ENCODE assay signal across 11 mouse cellular contexts in genomic region chr11:44740278-44741041, GRCm38 (mm10).
DNase-seq lines count a peak whose midpoint lies in the region; ATAC-seq and TF ChIP-seq lines count a peak whose summit lies in the region.
"Had no signal": no experiment of that assay in that cellular context is flagged by ENCODE, and none has a peak within 500 bp of the region (broad histone marks: within the 10 kb centered on the region; RNA-seq: fewer than 3 reads in every experiment).

No protein-coding gene starts in this region.

- TF ChIP-seq EP300 in liver, postnatal 0 days (IDR thresholded peaks at IDR 0.05; ENCODE audit: low read depth), result no peak

- no peak for TF ChIP-seq CTCF in gastrocnemius, adult 2 months (IDR thresholded peaks at IDR 0.05)
- TF ChIP-seq CTCF in liver, postnatal 0 days (IDR thresholded peaks at IDR 0.05; ENCODE audit: low read depth), result no peak

- no peaks in the 10 kb centered on the region for H3K36me3 ChIP-seq in heart, embryonic 14.5 days (ENCODE audit: control insufficient read depth, insufficient read depth, low read length)
- H3K36me3 ChIP-seq in liver, postnatal 0 days (replicated peaks; ENCODE audit: insufficient read depth, low read length), result no peaks in the 10 kb centered on the region
- H3K36me3 ChIP-seq: limb, embryonic 12.5 days had no signal

- ATAC-seq in heart, embryonic 14.5 days (ENCODE audit: insufficient number of reproducible peaks, insufficient read depth, low FRiP score, low read depth), result no peak; the same call in 1 of the 2 replicates
- no peak for ATAC-seq in liver, postnatal 0 days

- no peak for DNase-seq in gastrocnemius, adult 2 months
- no peak for DNase-seq in gastrocnemius, postnatal 10 days
- no peak for DNase-seq in liver, postnatal 0 days
- no peak for DNase-seq in gastrocnemius, postnatal 14 days
- DNase-seq in right cerebral cortex, adult 18-20 months, result no peak
- no peak for DNase-seq in ovary, adult 18-20 months (ENCODE audit: low spot score)
- DNase-seq: right cerebral cortex, postnatal 25 days had no signal

- no peaks in the 10 kb centered on the region for H3K27me3 ChIP-seq in heart, embryonic 14.5 days (ENCODE audit: control insufficient read depth, insufficient read depth, low read length)
- no peaks in the 10 kb centered on the region for H3K27me3 ChIP-seq in liver, postnatal 0 days (ENCODE audit: insufficient read depth, low read length)
- H3K27me3 ChIP-seq: CH12.LX; limb, embryonic 12.5 days had no signal

- intact Hi-C loops in gastrocnemius, adult 2 months (cut with DNase I), result loop anchor here (2.0 kb wide), 1 partner anchor 122 kb away; no protein-coding TSS in a partner anchor
- intact Hi-C loops in gastrocnemius, postnatal 14 days (cut with DNase I; ENCODE audit: low total_unique reads), result no loop called here

- peaks cover 15% of the 10 kb centered on the region for H3K4me1 ChIP-seq in brown adipose tissue, adult 24 weeks (ENCODE audit: control insufficient read depth, insufficient read depth, insufficient read length, low read length)
- H3K4me1 ChIP-seq in heart, embryonic 14.5 days (ENCODE audit: control insufficient read depth in 2 of 2, insufficient read depth in 2 of 2, low read length in 2 of 2), result peaks cover 11 to 14% of the 10 kb centered on the region in 2 experiments
- H3K4me1 ChIP-seq in liver, postnatal 0 days (ENCODE audit: insufficient read depth), result no peaks in the 10 kb centered on the region

- H3K27ac ChIP-seq in gastrocnemius, adult 2 months, result peak overlapping the region; percentile 76
- peak overlapping the region; percentile 75 for H3K27ac ChIP-seq in brown adipose tissue, adult 24 weeks (replicated peaks; ENCODE audit: low read depth, low read length)
- peak overlapping the region; percentile 73 to 80 for H3K27ac ChIP-seq in heart, embryonic 14.5 days (replicated peaks in 1 of 2; ENCODE audit: control insufficient read depth in 1 of 2, insufficient read depth in 1 of 2, low read depth in 2 of 2, low read length in 2 of 2)
- no peak overlapping the region for H3K27ac ChIP-seq in liver, postnatal 0 days (ENCODE audit: low read depth)
- H3K27ac ChIP-seq: limb, embryonic 12.5 days had no signal

- H3K9ac ChIP-seq in heart, embryonic 14.5 days (ENCODE audit: low read length), result peak overlapping the region; percentile 42; the same call in 1 of the 2 replicates
- H3K9ac ChIP-seq in liver, postnatal 0 days (replicated peaks), result no peak overlapping the region
- H3K9ac ChIP-seq: limb, embryonic 12.5 days had no signal

- peak overlapping the region; percentile 46 for H3K4me3 ChIP-seq in gastrocnemius, adult 2 months
- H3K4me3 ChIP-seq in brown adipose tissue, adult 24 weeks (ENCODE audit: insufficient read depth, low read depth, low read length), result no peak overlapping the region
- H3K4me3 ChIP-seq in heart, embryonic 14.5 days (ENCODE audit: control insufficient read depth in 1 of 2, insufficient read depth in 1 of 2, low read depth in 1 of 2, low read length in 2 of 2), result no peak overlapping the region
- H3K4me3 ChIP-seq in liver, postnatal 0 days (ENCODE audit: low read depth, low read length), result no peak overlapping the region
- H3K4me3 ChIP-seq: limb, embryonic 12.5 days had no signal

- WGBS in heart, embryonic 14.5 days, result 32% methylated on average over 6 of the region's 6 CpGs
- WGBS in liver, postnatal 0 days (ENCODE audit: insufficient replicate concordance), result 33% methylated on average over 6 of the region's 6 CpGs

- peak overlapping the region; percentile 43 for H3K4me2 ChIP-seq in heart, embryonic 14.5 days (ENCODE audit: low read length)
- H3K4me2 ChIP-seq in liver, postnatal 0 days (ENCODE audit: low read depth, low read length), result peak overlapping the region; percentile 41; the same call in 1 of the 2 replicates
- H3K4me2 ChIP-seq: limb, embryonic 12.5 days had no signal

- H3K9me3 ChIP-seq in heart, embryonic 14.5 days (ENCODE audit: control insufficient read depth, low read length), result no peaks in the 10 kb centered on the region
- no peaks in the 10 kb centered on the region for H3K9me3 ChIP-seq in liver, postnatal 0 days (ENCODE audit: low read length)
- H3K9me3 ChIP-seq: limb, embryonic 12.5 days had no signal
